Mouse (Mus musculus): Measurements from ENCODE around the gene Zfp3. TPM values are rescaled to one million over a fixed set of nuclear protein-coding genes. Genes with fewer than 3 reads are reported as not detected.

Gene Zfp3
- polyA plus RNA-seq, 1 experiment from 2014 or later, result 5.3 TPM

DNA sequence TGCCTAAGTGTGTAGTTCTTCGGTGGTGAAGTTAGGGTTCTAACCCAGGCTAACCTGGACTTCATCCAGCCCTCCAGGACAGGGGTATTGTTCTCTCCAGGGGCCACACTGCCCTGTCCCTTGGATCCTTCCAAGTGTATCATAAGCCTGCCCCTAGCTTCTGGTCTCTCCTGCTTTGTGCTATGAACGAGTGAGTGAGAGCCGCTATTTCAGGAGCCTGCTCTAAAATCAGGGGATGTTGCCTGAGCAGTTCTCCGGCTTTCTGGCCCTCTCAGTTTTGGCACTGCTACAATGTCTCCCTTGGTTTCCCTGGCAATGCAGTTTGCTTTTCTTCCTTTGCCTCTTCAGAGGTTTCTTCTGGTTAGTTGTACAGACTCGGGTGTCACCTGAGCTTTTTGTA lies 32.8 kb upstream of the Zfp3 start:
- Histone ChIP-seq H3K4me3 (ENCODE audit: low read length) (no peak overlapping the region), H3K9me3 (ENCODE audit: control insufficient read depth, low read length) (no peaks in the 10 kb centered on the region), H3K9ac (ENCODE audit: low read depth, low read length) (no peak overlapping the region), H3K27me3 (replicated peaks; ENCODE audit: control insufficient read depth, insufficient read depth, low read length) (no peaks in the 10 kb centered on the region), H3K27ac (ENCODE audit: low read length) (peak overlapping the region; percentile 25; the same call in 1 of the 2 replicates), H3K4me1 (ENCODE audit: control insufficient read depth, insufficient read depth, low read length) (peaks cover 14% of the 10 kb centered on the region), H3K4me2 (ENCODE audit: low read depth, low read length) (0 out of 2 replicates have a peak overlapping the region, but pooled peaks have one; percentile 4), H3K36me3 (ENCODE audit: control insufficient read depth, insufficient read depth, low read length) (peaks cover 16% of the 10 kb centered on the region)
- ATAC-seq, result 0 out of 2 replicates have a peak, but pooled peaks have one; percentile 4
- WGBS, result 66% methylated on average over 5 of the region's 5 CpGs

DNA sequence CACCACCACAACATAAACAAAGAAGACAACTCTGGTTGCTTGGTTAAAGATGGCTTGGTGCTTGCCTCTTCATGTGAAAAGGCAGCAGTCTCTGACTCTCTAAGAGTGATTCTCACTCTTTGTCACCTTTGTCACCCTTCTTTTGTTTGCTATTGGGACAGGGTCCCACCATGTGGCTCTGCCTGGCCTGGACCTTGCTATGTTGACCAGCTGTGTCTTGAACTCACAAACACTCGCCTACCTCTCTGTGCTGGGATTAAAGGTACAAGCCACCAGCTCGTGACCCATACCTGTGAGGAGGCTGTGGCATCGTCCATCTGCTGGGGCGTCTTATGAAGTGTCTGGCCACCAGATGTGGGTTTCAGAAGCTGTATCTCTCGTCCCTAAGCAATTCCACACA lies 30.8 kb upstream of the Zfp3 start:
- ATAC-seq, result no peak
- H3K4me3 ChIP-seq (ENCODE audit: low read length), result no peak overlapping the region
- peaks cover 17% of the 10 kb centered on the region for H3K4me1 ChIP-seq (ENCODE audit: control insufficient read depth, insufficient read depth, low read length)
- peaks cover 3% of the 10 kb centered on the region for H3K36me3 ChIP-seq (ENCODE audit: control insufficient read depth, insufficient read depth, low read length)
- no peak overlapping the region for H3K4me2 ChIP-seq (ENCODE audit: low read depth, low read length)
- H3K9ac ChIP-seq (ENCODE audit: low read depth, low read length), result no peak overlapping the region
- no peaks in the 10 kb centered on the region for H3K27me3 ChIP-seq (replicated peaks; ENCODE audit: control insufficient read depth, insufficient read depth, low read length)
- no peak overlapping the region for H3K27ac ChIP-seq (ENCODE audit: low read length)
- no peaks in the 10 kb centered on the region for H3K9me3 ChIP-seq (ENCODE audit: control insufficient read depth, low read length)
- 66% methylated on average over 5 of the region's 5 CpGs for WGBS

DNA sequence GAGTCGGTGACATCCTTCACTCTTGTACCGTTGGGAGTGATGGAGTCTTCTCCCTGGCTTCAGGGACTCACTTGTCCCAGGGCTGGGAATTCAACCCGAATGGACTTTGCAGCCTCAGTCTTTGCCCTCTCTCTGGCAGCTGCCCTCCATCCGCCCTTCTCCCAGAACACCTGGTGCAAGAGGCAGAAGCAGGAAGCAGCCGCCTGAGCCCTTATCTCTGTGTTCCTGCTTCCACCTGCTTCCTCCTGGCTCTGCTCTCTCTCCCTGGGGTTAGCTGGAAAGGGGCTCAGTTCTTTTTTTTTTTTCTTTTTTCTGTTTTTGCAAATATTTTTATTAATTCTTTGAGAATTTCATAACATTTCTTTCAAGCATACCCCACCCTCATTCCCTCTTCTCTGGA lies 26.3 kb upstream of the Zfp3 start:
- H3K4me2 ChIP-seq (ENCODE audit: low read depth, low read length), result no peak overlapping the region
- H3K9ac ChIP-seq (ENCODE audit: low read depth, low read length), result no peak overlapping the region
- WGBS, result 50% methylated on average over 5 of the region's 5 CpGs
- no peaks in the 10 kb centered on the region for H3K36me3 ChIP-seq (ENCODE audit: control insufficient read depth, insufficient read depth, low read length)
- ATAC-seq, result peak; percentile 93
- peaks cover 9% of the 10 kb centered on the region for H3K4me1 ChIP-seq (ENCODE audit: control insufficient read depth, insufficient read depth, low read length)
- no peak overlapping the region for H3K4me3 ChIP-seq (ENCODE audit: low read length)
- H3K9me3 ChIP-seq (ENCODE audit: control insufficient read depth, low read length), result no peaks in the 10 kb centered on the region
- H3K27ac ChIP-seq (ENCODE audit: low read length), result peak overlapping the region; percentile 45; the same call in 1 of the 2 replicates
- H3K27me3 ChIP-seq (replicated peaks; ENCODE audit: control insufficient read depth, insufficient read depth, low read length), result no peaks in the 10 kb centered on the region

DNA sequence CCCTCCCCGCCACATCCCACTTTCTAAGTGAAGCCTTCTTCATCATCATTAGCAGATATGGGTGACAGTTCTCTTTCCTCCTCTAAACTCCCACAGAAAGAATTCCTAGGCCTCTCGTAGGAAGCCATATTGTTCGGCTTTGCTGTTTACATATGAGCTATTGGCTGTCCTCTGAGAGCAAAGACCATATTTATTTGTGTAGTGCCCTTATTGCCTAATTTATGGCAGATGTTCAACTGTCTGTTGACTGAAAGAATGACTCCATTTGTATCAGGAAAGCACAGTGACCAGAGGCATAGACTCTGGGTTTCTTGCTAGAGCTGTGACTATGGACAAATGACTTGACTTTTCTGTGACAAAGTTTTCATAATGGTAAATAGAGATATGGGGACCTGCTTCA lies 22.4 kb upstream of the Zfp3 start:
- Histone ChIP-seq H3K36me3 (ENCODE audit: control insufficient read depth, insufficient read depth, low read length) (no peaks in the 10 kb centered on the region), H3K9ac (ENCODE audit: low read depth, low read length) (no peak overlapping the region), H3K4me2 (ENCODE audit: low read depth, low read length) (no peak overlapping the region), H3K27me3 (replicated peaks; ENCODE audit: control insufficient read depth, insufficient read depth, low read length) (no peaks in the 10 kb centered on the region), H3K27ac (ENCODE audit: low read length) (no peak overlapping the region), H3K9me3 (ENCODE audit: control insufficient read depth, low read length) (no peaks in the 10 kb centered on the region), H3K4me1 (ENCODE audit: control insufficient read depth, insufficient read depth, low read length) (peaks cover 3% of the 10 kb centered on the region; the same call in 1 of the 2 replicates), H3K4me3 (ENCODE audit: low read length) (no peak overlapping the region)
- ATAC-seq, result no peak
- WGBS, result 79% methylated on average over 3 of the region's 3 CpGs

DNA sequence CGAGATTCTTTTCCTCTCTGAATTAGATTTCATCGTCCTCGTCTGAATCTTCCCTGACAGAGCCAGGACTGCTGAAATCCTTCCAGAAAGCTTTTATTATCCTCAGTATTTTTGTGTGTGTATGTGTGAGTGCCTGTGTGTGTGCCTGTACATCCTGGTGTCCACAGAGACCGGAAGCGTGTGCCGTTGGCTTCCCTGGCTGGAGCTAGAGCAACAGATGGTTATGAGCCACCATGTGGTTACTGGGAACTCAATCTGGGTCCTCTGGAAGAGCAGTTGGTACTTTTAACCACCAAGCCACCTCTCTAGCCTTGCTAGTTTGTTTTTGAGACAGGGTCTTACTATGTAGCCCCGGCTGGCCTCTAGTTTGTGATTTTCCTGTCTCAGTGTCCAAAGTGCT lies 21.9 kb upstream of the Zfp3 start:
- no peaks in the 10 kb centered on the region for H3K36me3 ChIP-seq (ENCODE audit: control insufficient read depth, insufficient read depth, low read length)
- WGBS, result 83% methylated on average over 7 of the region's 7 CpGs
- no peak overlapping the region for H3K4me2 ChIP-seq (ENCODE audit: low read depth, low read length)
- no peak overlapping the region for H3K9ac ChIP-seq (ENCODE audit: low read depth, low read length)
- no peak overlapping the region for H3K4me3 ChIP-seq (ENCODE audit: low read length)
- peaks cover 3% of the 10 kb centered on the region; the same call in 1 of the 2 replicates for H3K4me1 ChIP-seq (ENCODE audit: control insufficient read depth, insufficient read depth, low read length)
- no peaks in the 10 kb centered on the region for H3K9me3 ChIP-seq (ENCODE audit: control insufficient read depth, low read length)
- no peak for ATAC-seq
- no peak overlapping the region for H3K27ac ChIP-seq (ENCODE audit: low read length)
- no peaks in the 10 kb centered on the region for H3K27me3 ChIP-seq (replicated peaks; ENCODE audit: control insufficient read depth, insufficient read depth, low read length)

DNA sequence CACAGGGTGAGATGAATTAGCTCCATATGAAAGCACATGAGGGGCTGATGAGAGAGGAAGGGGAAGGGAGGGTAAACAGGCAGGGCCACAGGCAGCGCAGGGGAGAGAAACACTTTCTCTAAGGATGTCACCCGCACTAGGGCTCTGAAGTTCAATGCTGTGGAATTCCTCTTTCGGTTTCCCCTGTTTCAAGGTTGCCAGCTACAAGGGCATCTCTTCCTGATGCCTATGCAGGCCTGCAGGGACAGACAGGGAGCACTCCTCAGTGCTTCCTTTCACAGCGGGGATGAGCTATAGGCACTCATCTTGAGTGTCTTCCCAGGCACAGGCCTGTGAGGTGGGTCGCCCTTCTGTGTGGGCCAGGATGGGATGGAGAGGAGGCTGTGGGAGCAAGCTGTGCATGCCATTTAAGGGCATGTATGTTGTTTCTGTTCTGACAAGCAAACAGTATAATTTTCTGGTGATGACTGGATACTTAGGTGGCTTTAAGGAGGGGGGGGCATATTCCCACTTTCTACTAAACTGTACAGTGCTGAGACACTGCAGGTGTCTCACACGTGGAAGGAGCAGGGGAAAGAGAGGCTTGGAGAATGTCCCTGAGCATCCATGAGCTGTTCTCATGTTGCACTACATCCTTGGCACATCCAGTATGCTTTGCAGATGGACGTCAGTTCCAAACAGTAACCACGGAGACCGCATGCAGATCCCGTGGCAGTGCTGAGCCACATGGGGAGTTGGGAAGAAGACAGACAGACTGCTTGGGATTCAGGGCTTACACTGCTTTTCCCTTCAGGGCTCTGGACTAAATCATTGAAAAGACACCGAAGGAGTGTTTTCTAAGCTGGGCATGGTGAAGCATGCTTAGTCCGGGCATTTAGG lies 21.2 kb upstream of the Zfp3 start:
- ATAC-seq, result no peak
- H3K9ac ChIP-seq (ENCODE audit: low read depth, low read length), result no peak overlapping the region
- H3K27ac ChIP-seq (ENCODE audit: low read length), result no peak overlapping the region
- H3K27me3 ChIP-seq (replicated peaks; ENCODE audit: control insufficient read depth, insufficient read depth, low read length), result no peaks in the 10 kb centered on the region
- no peak overlapping the region for H3K4me2 ChIP-seq (ENCODE audit: low read depth, low read length)
- no peaks in the 10 kb centered on the region for H3K4me1 ChIP-seq (ENCODE audit: control insufficient read depth, insufficient read depth, low read length)
- no peaks in the 10 kb centered on the region for H3K36me3 ChIP-seq (ENCODE audit: control insufficient read depth, insufficient read depth, low read length)
- H3K9me3 ChIP-seq (ENCODE audit: control insufficient read depth, low read length), result no peaks in the 10 kb centered on the region
- H3K4me3 ChIP-seq (ENCODE audit: low read length), result no peak overlapping the region
- 78% methylated on average over 12 of the region's 12 CpGs for WGBS

DNA sequence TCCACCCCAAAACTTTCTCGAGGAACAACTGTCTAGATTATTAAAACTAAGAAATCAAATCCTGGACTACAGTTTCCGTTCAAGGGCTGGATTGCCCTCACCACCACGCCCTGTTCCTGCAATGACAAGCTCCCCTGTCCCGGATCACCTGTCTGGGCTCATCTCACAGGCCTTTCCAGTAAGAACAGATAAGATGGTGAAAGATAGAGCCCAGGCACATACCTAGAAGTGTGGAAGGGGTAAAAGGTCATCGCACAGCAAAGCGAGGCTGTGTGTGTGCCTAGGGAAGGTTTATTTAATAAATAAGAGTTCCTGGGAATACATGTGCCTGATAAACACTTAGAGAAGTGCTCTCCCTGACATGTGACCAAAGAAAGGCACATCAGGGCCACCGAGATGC lies 18.4 kb upstream of the Zfp3 start:
- Histone ChIP-seq H3K9ac (ENCODE audit: low read depth, low read length) (no peak overlapping the region), H3K4me3 (ENCODE audit: low read length) (no peak overlapping the region), H3K4me2 (ENCODE audit: low read depth, low read length) (no peak overlapping the region), H3K9me3 (ENCODE audit: control insufficient read depth, low read length) (no peaks in the 10 kb centered on the region), H3K27me3 (replicated peaks; ENCODE audit: control insufficient read depth, insufficient read depth, low read length) (no peaks in the 10 kb centered on the region), H3K27ac (ENCODE audit: low read length) (peak overlapping the region; percentile 5; the same call in 1 of the 2 replicates), H3K4me1 (ENCODE audit: control insufficient read depth, insufficient read depth, low read length) (0 out of 2 replicates have a peak, but pooled peaks cover 3% of the 10 kb centered on the region), H3K36me3 (ENCODE audit: control insufficient read depth, insufficient read depth, low read length) (no peaks in the 10 kb centered on the region)
- WGBS, result 57% methylated on average over 7 of the region's 7 CpGs
- ATAC-seq, result peak; percentile 78

DNA sequence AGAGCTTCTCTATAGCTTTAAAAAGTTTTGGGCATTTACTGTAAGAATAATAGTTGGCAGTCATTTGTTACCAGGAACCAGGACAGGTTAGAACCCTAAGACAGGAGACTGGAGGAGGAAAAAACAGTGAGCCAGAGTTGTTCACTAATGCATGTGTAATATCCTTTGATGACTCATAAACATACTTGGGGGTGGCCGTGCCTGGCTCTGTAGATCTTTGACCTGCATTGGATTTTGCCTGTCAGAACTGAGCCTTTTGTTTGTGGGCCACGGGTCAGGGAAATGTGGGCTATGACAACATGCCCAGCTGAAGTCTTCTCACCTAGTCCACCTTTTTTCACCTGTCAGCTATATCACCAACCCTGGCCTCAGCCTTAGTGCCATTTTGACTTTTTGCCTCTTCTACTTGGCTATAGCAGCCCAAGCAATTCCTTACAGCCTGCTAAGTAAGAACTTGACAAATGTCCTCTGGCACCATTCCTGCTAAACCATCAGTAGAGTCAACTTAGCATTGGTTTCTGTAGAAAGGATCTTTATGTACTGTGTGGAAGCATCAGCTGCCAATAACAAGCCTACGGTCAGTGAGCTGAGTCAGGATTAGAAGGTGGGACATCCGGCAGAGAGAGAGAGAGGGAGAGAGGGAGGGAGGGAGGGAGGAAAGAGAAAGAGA lies 16.0 kb upstream of the Zfp3 start:
- no peaks in the 10 kb centered on the region for H3K36me3 ChIP-seq (ENCODE audit: control insufficient read depth, insufficient read depth, low read length)
- peaks cover 5% of the 10 kb centered on the region; the same call in 1 of the 2 replicates for H3K4me1 ChIP-seq (ENCODE audit: control insufficient read depth, insufficient read depth, low read length)
- no peaks in the 10 kb centered on the region for H3K9me3 ChIP-seq (ENCODE audit: control insufficient read depth, low read length)
- no peak overlapping the region for H3K9ac ChIP-seq (ENCODE audit: low read depth, low read length)
- H3K4me3 ChIP-seq (ENCODE audit: low read length), result no peak overlapping the region
- H3K27ac ChIP-seq (ENCODE audit: low read length), result no peak overlapping the region; the same call in 1 of the 2 replicates
- no peak for ATAC-seq
- WGBS, result 71% methylated on average over 4 of the region's 4 CpGs
- H3K27me3 ChIP-seq (replicated peaks; ENCODE audit: control insufficient read depth, insufficient read depth, low read length), result no peaks in the 10 kb centered on the region
- H3K4me2 ChIP-seq (ENCODE audit: low read depth, low read length), result no peak overlapping the region

DNA sequence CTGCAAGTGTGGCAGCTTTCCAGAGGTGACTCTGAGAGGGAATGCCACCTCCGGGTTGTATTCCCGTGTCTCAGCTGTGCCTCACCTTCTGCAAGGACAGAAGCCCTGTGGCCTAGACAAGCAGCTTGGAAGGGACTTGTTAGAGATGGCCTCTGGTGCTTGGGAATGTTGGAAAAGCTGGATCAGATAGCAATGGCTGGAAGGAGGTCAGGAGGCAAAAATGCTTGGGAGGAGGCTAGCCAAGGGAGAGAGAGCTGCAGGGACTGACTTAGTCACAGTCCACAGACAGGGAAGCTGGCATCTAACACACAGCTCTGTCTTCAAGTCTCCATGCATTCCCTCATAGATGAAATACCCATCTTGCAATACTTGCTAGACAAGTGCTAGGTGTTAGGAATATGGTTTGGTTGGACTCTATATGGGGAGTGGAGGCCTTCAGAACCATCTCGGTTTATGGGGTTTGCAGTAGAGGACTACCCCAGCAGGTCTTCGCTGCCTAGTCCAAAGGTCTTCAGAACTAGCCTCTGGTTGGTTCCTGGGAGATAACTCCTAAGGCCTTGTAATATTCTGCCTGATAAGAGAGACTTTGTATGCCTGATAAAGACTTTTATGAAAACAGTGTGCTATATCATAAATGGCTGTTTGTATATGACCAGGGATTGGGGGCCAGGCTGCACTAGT lies 11.5 kb upstream of the Zfp3 start:
- Histone ChIP-seq H3K9ac (ENCODE audit: low read depth, low read length) (no peak overlapping the region), H3K36me3 (ENCODE audit: control insufficient read depth, insufficient read depth, low read length) (no peaks in the 10 kb centered on the region), H3K4me3 (ENCODE audit: low read length) (no peak overlapping the region), H3K9me3 (ENCODE audit: control insufficient read depth, low read length) (no peaks in the 10 kb centered on the region), H3K4me1 (ENCODE audit: control insufficient read depth, insufficient read depth, low read length) (peaks cover 12% of the 10 kb centered on the region), H3K27me3 (replicated peaks; ENCODE audit: control insufficient read depth, insufficient read depth, low read length) (no peaks in the 10 kb centered on the region), H3K4me2 (ENCODE audit: low read depth, low read length) (0 out of 2 replicates have a peak overlapping the region, but pooled peaks have one; percentile 1), H3K27ac (ENCODE audit: low read length) (peak overlapping the region; percentile 82)
- ATAC-seq, result peak; percentile 96
- WGBS, result 59% methylated on average over 4 of the region's 4 CpGs

Measured in intestine, embryonic 16.5 days (tissue).